Mouse (Mus musculus): ENCODE results near the gene Kcnj4. TPM values are rescaled to one million over a fixed set of nuclear protein-coding genes. Genes with fewer than 3 reads are reported as not detected.
A peak's percentile ranks its signal among the peaks of the same experiment; 100 is the strongest.

Gene Kcnj4
- total RNA-seq, 2 experiments from 2014 or later = 0.30 to 2.3 TPM

GRCm38 (mm10) chr15:79455106-79455810 lies 49.8 kb downstream of the Kcnj4 start, which contains the start of gene Csnk1e:
Gene Csnk1e (minus strand): TSS chr15:79455566.
- DNase-seq = peak; percentile 79 to 84

- no peak for DNase-seq
Measured at GRCm38 (mm10) chr15:79453831-79454230, 51.2 kb downstream of the Kcnj4 start.

DNA sequence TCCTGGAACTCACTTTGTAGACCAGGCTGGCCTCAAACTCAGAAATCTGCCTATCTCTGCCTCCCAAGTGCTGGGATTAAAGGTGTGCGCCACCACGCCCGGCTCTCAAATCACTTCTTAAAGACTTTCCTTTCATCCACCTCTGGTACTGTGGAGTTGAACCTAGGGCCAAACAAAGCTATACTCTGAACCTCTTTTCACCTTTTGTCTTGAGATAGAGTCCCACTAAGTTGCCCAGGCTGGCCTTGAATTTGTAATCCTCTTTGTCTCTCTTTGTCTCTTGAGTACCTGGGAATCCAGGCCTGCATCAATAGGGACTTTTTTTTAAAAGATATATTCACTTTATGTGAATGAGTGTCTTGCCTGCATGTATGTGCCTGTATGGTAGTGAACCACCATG lies 57.0 kb downstream of the Kcnj4 start:
- no peak for DNase-seq

- DNase-seq = no peak
Measured at GRCm38 (mm10) chr15:79445786-79446654, 59.0 kb downstream of the Kcnj4 start.

DNA sequence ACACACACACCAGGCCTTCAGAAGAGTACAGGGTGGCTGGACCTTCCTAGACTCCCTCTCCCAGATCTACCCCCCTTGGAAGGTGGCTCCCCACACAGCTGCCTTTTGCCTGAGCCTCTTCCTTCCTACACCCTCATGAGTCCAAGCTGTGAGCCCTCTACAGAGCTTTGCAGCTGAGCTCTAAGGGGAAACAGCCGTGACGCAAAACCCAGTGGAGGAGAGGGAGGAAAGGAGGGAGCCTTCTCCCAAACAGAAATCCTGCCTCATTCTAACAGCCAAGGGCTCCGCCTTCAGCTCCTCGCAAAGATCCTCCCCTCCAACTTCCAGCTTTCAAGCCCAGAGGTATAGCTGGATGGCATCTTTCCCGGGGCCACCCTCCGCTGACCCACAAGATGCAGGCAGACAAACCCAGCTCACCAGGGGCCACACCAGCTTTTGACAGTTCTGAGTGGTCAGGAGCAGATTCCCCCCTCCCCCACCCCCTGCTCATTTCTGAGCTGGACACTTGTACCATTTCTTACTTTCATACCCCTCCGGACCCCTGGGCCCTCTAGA lies 61.1 kb downstream of the Kcnj4 start:
- DNase-seq = no peak

DNA sequence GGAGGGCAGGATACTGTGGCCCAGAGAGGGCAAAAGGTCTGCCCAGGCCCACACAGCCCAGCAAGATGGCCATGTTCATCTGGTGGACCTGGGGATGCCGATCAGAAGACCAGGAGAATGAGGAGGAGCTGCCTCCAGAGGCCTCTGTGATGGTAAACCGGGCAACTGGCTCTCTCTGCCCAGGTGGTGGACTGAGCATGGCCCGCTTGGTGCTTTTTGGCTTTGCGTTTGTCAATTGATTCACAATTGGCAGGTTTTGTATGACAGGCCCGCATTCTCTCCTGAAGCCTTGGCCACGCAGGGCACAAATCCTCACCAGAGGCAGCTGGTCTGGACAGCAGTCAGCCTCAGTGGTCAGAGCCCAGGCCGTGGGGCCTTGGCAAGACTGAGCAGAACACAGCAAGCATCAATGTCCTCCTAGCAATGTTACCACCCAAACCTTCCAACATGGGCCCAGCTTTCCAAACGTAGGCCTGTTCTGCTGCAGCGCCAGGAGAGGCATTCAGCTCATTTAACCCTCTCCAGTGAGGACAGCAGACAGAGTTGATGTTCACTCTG lies 62.0 kb downstream of the Kcnj4 start:
- no peak for DNase-seq

GRCm38 (mm10) chr15:79442257-79442611 lies 62.8 kb downstream of the Kcnj4 start:
- no peak for DNase-seq

- DNase-seq = peak; percentile 89 to 95
Measured at GRCm38 (mm10) chr15:79441331-79442256, 63.4 kb downstream of the Kcnj4 start.

- DNase-seq = peak; percentile 36 to 43
Measured at GRCm38 (mm10) chr15:79440651-79441330, 64.2 kb downstream of the Kcnj4 start.

DNA sequence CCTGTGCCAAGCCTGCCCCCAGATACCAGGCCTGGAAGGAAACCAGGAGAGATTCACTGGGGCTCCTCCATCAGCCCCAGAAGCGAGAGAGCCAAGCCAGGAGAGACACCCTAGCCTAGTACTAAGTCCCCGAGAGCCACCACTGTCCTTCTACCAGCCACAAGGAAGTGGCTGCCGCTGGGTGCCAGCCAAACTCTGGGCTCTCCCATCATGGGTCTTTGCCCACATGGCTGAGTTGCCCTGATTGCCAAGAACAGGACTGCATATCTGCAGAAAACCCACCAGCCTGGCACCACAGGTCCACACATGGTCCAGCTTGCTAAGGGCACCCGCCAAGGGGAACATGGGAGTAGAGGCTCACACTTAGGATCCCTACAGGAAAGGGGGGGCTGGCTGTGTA lies 64.8 kb downstream of the Kcnj4 start:
- peak; percentile 85 to 86 for DNase-seq

GRCm38 (mm10) chr15:79439386-79439785 lies 65.7 kb downstream of the Kcnj4 start:
- no peak for DNase-seq

GRCm38 (mm10) chr15:79438816-79439215 lies 66.2 kb downstream of the Kcnj4 start:
- no peak for DNase-seq

- peak; percentile 64 to 70 for DNase-seq
Measured at GRCm38 (mm10) chr15:79438209-79438810, 66.7 kb downstream of the Kcnj4 start.

DNA sequence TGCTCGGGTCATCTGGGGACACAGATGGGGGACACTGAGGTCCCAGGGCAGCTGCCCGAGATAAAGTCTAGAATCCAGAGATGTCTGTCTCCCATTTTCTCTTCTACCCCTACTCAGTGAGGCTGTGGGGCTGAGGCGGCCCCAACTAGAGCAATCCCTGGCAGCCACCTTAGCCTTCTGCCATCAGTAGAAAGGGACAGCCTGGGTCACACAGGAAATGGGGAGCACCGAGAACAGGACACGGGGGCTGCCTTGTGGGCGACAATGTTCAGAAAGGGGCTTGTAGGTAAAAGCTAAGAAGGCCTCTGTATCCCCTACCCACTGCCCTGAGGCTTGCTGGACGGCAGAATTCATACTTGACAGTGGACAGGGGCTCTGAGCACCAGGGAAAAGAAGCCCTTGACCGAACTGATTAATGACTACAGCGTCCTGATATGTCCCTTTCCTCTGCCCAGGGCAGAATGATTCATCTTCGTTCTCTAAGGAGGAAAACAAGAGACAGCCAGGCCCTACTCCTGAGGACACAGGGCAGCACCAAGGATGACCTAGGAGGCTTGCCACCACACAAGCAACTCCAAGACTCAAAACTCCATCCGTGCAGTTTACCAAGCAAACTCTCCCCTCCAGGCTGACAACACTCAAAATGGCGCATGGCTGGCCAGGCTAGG lies 67.4 kb downstream of the Kcnj4 start:
- peak; percentile 51 to 57 for DNase-seq

DNA sequence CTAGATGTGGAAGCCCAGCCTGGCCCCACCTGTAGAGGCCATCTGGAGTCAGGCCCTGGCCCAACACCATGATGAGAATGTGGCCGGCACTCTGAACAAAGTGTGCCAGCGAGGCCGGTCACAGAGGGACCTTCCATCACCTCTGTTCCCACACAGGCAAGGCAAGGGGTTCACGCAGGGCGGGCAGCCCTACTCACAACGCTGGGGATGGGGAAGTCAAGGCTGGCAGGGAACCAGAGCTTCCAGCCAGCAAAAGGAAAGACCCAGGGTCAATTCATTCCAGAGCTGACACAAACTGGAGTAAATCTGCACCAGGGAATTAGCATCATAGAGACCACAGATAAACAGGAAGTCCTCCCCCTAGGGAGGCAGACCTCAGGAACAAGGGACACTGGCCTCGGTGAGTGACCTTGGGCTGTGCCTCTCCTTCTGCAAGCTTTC lies 68.5 kb downstream of the Kcnj4 start:
- DNase-seq = peak; percentile 50 to 63

DNA sequence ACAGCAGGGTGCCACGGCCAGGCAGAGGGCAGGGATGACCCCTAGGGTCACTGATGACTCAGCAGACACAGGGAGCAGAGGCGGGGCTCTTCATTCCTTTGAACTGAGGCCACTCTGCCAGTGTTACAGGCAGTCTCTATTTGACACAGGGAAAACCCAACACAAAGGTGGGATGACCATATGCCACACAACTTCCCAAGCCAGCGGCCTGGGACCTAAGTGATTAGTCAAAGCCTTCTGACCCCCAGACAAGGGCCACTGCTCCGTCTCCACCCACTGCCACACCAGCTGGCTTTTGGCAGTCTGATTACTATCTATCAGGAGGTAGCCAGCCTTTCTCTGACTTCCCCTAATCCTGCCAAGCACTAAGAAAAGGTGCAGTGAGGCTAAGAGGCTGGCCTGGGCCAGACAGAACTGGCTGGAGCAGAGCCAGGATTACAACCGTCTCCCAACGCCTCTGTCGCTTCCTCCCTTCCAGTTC lies 69.8 kb downstream of the Kcnj4 start:
- DNase-seq = peak; percentile 82 to 87

Measured in adrenal gland, postnatal 36 days (tissue).